Mouse (Mus musculus) frontal cortex, postnatal 10 days (tissue): Measurements from ENCODE around the gene Ankrd12.

Experiments
- DNase-seq, 2 experiments: peaks; one replicate each; pipeline ENCODE4 v3.0.0; 2022; ENCODE audit warnings: low spot score in 2 of 2, mixed read lengths in 1 of 2

Gene Ankrd12

DNA sequence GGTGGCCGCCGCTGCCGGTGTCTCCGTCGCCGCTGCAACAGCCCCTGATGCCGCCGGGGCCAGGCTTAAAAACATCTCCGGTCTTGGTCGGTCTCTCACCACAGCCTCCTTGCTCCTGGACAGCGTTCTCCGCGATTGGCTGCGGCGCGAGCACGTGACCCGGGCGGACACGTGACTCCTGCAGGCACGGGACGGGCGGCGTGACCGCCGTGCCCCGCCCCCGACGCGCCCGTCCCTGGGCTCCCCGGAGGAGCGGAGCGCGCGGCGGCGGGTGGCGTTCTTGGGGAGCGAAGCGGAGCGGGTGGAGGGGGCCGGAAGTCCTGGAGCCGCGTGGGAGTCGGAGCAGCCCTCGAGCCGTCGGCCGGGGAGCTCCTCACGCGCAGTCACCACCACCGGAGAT, at the start of gene Ankrd12:
TSS of gene Ankrd12 (minus strand) at position 156 of the 400 bp plus-strand sequence.
- peak; percentile 94 to 96 for DNase-seq

DNA sequence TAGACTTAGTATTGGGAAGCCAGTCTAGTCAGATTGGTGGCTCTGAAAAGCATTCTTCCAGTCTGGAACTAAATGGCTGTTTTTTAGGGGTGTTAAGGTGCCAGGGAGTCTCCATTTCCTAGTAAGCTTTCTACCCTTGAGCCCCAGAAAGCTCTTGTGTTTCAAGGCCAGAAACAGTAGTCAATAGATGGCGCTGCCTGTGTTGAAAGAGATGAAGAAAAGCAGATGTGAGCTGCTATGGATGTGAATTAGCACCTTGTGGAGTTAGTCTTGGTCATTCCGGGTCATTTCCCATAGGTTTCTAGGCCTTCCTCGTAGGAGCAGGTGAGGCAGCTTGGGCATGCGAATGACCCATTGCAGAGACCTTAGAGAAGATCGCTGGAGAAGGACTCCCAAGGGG, 48.3 kb upstream of the Ankrd12 start:
- DNase-seq: no peak

DNA sequence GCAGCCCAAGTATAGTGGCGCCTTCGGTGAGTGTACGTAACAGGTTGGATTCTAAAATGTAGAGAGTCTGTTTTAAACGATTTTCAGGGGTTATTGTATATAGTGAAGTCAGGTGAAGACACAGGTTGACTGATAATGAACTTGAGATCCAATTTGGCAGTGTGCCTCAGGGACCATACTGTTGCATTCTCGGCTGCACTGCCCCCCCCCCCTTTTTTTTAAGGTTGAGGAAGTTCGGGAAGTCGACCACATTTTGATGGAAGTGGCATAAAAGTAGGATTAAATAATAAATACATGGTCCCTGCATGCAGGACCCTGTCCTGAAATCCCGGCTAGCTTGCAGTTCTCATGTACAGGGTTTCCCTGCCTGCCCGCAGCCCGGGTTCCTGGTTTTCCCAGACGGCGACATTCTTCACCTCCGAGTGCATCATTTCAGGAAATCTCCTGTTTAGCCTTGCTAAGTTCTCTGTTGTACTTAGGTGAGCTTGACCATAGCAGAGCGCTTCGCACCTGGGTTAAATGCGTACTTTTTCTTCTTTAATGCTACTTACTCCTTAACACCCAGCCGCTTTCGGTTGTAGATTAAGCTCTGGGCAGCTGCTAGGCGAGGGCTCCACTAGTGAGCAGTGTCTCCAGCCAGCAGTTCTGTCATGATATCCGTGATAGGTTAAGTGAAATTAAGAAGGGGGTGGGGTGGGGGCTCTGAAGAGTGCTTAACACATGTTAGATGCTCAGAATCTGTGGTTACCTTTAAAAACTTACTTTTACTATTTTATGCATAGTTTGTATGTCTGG, 47.1 kb upstream of the Ankrd12 start:
- no peak for DNase-seq

DNA sequence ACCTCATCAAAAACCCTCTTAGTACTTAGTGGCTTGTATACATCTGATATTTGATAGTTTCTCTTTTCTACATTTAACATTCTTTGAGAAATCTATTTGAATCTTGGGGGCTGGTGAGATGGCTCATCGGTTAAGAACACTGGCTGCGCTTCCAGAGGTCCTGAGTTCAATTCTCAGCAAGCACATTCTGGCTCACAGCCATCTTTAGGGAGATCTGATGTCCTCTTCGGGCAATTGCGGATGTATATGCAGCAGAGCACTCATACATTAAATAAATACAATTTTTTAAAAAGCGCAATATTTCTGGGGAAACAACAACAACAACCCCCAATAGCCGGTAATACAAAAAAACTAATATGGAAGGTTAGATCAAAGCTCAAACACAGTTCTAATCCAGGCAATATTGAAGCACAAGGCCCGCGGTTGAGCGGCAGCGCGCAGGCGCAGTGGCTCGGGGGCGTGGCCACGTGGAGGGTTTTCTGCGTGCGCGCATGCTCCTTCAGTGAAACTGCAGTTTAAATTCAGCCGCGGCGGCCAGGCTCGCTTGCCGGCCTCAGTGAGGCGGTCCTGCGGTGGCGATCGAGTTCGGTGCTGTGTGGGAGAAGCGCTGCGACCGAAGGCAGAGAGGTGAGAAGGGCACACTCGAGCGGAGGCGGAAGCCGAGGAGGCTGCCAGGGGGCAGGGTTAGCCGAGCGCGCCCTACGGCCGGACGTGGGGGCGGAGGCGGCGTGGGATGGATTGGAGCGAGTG, 46.4 kb upstream of the Ankrd12 start, which contains the start of gene Ddx11:
TSS of gene Ddx11 (plus strand) at position 455 of the 750 bp plus-strand sequence.
- DNase-seq: peak; percentile 73 to 90

DNA sequence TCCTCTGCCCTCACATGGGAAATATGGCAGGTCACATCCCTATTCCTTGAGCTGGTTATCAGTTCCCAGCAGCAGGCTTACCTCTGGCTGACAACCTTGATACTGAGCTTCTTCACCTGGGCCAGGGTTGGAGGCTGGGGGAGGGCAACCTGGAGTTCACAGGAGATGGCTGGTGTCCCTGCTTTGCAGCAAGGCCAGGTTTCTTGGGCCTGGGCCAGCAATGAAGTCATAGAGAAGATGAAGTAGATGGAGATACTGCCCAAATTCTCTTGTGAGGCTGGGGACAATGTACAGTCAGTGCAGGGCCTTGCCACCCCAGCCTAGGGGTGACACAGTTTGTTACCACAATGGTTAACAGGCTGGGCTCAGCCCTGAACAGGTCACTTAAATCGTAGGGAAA, 43.8 kb upstream of the Ankrd12 start:
- DNase-seq: no peak

DNA sequence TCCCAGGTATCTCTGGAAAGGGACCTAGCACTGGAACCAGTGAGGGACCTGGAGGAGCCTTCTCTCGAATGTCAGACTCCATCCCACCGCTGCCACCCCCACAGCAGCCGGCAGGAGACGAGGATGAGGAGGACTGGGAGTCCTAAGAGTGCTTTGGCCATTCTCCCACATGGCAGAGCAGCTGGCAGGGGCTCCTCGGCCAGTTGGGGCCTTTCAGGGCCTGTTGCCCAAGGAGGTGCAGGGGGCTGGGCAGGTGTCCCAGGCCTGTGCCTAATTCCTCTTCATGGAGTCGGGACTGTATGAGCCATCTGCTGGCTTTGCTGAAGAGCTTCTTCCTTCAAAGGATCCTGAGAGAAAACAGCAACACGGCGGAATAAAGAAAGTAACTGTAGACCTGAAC, 42.1 kb upstream of the Ankrd12 start:
- no peak for DNase-seq

DNA sequence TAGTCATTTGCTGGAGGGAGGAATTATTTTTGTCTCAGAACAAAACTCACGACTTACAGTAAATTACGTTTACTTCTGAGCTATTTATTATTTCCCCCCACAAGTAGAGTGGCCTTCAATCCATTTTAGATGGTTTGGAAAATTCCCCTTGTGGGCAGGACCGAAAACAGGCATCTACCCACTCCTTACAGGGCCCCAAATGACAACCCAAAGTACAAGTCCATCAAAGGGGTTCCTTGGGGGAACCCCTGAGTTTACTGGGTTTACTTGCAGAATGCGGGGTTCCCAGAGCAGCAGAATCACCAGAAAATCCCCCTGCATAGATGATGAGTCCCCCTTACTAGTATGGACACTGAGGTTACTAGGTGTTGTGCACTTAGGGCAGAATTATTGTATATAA, 35.3 kb upstream of the Ankrd12 start:
- no peak for DNase-seq

DNA sequence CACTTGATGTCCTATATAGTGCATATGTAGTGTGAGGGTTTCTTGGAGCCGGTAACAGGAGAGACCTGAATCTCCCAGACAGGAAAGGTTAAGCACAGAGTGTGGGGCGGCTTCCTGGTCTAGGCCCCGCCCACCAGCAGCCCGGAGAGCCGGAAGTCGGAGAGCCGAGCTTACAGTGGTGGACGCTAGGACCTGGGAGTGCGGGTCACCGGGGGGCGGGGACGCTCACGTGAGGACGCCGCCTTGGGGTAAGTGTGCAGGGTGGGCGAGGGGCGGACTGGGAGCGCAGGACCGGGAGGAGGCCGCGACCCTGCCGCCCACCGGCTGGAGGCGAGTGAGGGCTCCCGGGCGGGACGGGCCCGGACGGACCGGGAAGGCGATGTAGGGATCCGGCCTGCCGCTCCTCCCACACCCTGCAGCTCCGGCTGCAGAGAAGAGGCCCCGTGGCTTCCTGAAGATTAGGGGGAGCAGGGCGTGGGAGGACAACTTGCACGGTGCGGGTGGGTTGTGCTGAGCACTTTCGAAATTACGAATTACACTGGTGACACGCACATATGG, 34.6 kb upstream of the Ankrd12 start, which contains the start of gene Washc1:
TSS of gene Washc1 (plus strand) at position 144 of the 558 bp plus-strand sequence.
- DNase-seq: peak; percentile 86 to 87

DNA sequence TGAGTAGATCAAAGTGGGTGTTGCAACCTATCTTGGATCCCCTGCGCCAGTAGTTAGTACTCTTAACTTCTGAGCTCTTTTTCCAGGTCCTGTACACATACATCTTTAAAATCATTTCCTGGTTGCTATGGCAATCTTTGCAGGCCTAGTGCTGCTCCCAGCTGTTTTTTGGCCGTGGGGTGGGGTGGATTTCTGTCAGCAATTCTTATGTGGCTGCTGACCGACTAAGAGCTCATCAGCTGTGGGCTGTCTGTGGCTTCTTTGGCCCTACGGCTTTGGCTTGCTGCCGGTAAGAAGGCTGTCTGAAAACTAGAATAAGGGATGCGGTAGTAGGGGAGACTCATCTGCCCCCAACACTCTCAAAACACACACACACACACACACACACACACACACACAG, 33.9 kb upstream of the Ankrd12 start:
- DNase-seq: no peak

DNA sequence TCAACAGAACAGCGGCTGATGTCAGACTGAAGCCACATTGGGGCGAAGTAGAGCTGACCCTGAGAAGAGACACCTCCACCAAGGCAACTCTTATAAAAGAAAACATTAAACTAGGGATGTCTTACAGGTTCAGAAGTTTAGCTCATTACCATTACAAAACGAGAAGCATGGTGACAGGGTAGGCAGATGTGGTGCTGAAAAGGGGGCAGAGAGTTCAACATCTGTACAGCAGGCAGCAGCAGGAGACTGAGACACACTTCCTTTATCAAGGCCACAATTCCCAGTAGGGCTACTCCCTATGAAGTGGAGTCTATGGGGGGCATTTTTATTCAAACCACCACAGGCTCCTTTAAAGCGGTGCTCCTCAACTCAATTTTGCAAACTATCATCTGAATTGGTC, 31.3 kb upstream of the Ankrd12 start:
- no peak for DNase-seq

DNA sequence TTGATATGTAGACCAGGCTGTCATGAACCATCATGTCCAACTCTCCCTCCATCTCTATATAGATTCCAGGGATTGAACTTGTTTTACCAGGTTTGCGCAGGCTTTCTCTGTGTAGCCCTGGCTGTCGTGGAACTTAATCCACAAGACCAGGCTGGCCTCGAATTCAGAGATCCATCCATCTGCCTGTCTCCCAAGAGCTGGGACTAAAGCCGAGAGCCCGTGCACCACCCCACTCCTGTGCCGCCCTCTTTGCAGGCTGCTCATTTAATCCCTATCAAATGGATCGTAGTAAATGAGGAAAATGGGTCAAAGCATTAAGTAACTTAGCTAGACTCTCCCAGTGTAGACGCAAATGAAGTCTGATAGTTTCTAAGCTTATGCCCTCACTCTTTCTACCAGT, 30.6 kb upstream of the Ankrd12 start:
- DNase-seq: no peak

DNA sequence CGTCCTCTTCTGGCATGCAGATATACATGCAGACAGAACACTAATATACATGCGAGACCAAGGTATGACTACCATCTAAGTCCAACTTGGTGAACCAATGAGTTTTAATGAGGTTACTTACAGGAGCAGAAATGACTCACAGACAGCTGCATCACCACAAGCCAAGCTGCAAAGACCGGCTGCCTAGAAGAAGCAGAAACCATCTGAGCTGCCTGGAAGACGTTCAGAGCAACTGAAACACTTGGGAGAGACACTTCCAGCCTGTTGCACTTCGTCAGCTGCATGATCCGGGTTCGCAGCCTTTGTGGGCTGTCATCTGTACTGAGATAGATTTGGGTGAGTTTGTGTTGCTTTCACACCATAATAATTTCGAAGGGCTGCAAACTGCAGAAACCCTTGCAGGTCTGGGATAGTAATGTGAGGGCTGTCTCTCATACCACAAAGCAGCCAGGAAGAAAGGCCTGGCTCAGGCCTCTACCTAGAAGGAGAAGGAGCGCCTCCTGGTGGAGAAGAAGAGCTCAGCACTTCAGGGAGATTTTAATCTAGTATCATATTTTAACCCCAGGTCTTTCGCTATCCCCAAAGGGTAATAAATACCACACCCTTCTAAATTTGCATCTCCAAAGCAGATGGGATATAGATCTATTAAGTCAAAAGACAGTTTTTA, 29.8 kb upstream of the Ankrd12 start:
- DNase-seq: no peak

DNA sequence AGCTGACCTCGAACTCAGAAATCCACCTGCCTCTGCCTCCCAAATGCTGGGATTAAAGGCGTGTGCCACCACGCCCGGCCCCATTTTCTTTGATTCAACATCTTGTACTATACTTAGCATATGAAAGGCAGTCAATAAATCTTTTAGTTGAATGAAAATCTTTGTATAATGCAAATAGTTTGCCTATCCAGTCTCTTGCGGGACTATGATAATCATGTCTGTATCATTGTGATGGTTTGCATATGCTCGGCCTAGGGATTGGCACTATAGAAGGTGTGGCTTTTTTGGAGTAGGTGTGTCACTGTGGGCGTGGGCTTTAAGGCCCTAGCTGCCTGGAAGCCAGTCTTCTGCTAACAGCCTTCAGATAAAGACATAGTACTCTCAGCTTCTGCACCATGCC, 27.2 kb upstream of the Ankrd12 start:
- DNase-seq: no peak

DNA sequence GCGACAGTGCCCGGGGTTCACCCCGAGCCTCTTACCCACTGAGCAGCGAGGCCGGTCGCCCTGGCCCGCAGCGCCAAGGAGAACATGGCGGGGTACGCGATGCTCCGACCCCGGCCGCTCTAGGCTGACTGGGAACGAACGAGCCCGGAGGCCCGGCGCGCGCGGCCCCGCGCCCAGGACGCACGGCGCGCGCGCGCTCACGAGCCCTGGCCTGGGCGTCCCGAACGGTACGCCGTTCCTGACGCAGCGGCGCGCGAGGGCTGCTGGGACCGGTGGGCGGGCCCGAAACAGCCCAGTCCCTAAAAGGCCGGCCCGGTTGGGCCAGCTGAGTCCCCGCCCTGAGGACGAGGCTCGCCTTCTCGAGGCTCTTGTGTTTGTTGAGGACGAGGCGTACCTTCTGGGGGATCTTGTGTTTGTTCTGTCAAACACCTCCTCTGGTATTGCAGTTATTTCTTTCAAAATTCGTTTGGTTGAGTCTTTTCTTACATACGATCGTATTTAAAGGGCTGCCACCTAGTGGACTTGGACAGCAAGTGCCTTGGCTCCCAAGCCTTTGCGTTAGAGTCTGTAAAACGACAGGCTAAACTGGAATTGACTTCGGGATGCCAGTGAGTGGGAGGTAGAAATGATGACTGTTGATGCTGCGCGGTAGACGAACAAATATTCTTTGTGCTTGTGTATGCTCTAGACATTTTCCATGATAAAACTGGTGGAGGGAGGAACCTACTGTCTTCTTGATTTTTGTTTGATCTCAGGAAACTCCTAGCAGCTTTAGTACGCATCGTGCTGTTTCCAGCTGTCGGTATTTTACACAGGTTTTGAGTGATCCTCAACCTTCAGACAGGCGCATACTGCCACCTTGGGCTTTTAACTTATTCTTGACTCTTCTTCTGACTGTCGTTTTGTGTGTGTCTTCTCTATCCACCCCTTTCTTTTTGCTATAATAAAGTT, 24.8 kb upstream of the Ankrd12 start, which contains the start of gene Ndufv2:
TSS of gene Ndufv2 (minus strand) at position 180 of the 951 bp plus-strand sequence.
- DNase-seq: peak; percentile 81 to 89

DNA sequence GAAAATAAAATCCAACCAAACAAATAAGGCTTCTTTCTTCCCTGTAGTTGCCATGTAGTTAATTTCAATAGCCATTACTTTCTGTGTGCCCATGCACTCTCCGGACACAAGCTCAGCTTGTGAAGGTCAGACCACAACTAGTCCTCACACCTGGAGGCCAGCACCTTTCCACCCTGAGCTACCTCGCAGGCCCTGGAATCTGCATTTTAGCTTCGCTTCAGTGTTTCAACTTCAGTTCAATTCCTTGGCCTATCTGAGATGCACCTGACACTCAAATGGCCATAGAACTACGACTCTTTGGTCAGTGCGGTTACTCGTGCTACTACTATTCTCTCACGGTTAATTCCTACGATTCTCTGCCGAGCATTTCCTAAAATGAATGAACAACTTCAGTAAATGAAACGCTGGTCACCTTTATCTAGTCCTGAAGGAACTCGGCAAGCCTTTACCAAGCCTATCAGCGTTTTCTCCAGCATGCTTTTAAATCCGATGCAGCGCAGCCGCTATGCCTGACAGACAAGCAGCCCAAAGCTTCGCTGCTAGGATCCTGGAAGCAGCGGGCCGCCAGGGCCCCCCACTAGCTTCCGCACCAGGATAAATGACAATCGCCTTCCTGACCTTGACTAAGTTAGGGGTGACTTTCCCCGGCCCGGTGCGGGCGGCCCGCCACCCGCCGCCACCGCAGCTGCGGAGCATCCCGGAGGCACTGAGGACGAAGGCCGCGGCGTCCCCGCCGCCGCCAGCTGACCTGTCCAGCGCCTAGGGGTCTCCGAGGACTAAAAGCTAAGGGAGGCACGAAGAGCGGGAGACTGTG, 23.9 kb upstream of the Ankrd12 start:
- no peak for DNase-seq

DNA sequence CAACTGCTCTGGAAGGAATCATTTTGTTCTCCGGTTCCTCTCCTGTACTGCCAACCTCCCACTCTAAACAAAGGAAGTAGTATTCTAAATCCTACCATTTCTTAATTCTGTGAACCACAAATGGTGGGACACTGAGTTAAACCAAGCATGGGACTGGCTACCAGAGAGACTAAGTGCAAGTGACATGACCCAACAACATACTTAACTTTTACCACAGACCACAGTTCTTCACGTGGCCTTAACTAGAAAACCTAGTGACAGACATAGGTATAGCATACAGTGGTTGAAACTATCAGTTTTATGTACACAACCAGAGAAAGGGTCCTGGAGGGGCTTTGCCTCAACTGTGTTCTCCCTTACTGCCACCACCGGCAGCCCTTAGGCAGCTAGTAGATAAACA, 15.8 kb upstream of the Ankrd12 start:
- DNase-seq: no peak

DNA sequence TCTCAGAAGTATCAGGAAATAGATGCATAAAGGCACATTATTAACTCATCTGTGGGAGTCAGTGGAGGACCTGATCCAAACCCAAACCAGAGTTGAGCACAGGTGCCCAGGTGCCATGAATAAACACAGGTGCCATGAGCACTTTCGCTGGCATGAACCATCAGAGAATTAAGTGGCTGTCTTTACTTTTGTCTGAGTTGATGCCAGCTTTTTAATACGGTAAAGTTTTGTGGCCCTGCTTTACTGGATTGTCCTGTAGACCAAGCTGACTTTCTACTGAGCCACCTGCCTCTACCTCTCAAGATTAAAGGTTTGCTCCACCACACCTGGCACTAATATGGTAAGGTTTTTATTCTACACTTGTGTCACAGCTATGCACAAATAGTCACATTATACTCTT, 15.2 kb upstream of the Ankrd12 start:
- no peak for DNase-seq

DNA sequence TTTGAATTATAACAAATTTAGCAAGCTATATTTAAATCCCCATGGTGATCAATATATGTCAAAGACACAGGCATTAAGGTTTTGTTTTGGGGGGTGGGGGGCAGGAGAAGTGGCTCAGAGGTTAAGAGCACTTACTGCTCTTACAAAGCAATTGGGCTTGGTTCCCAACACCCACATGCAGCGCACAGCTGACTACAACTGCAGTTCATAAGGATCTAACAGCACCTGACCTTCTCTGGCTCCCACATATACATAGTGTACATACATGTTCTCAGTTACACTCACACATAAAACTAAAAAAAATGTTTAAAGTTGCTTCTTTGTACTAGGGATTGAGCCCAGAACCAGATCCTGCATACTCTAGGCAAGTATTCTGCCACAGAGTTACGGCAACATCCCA, 14.5 kb upstream of the Ankrd12 start:
- no peak for DNase-seq

DNA sequence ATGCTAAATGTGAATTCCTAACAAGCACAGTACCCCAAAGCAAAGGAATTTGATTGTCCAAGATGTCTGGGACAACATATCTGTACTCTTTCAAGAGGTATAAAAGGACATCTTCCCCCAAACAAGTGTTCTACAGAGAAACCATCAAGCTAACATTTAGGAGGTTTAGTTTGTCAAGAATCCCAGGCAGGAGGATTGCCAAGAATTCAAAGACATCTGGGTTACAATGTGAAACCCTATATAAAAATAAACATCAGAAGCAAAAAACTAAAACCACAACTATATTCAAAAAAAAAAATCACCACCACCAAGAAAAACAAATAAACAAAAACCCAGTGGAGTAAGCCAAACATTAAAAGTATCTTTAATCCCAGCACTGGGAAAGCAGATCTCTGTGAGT, 13.4 kb upstream of the Ankrd12 start:
- no peak for DNase-seq

DNA sequence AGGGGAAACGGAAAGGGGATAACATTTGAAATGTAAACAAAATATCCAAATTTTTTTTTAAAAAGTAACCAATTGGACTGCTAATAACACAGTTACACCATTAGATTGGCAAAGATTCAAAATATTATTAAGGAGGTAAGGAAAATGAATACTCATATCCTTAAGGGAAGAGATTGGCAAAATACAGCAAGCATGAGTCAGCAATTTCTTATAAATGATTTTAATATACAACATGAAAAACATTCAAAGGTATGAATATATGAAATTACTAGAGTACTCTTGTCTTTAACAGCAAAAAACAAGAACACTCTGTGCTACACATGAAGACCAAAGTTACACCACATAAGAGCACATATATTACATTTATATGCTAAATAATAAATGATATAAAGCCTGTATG, 8.1 kb upstream of the Ankrd12 start:
- DNase-seq: no peak
